Mouse (Mus musculus) thymus, adult 2 months (tissue): ENCODE results near the gene Olfr1145. TPM values are rescaled to one million over a fixed set of nuclear protein-coding genes. Genes with fewer than 3 reads are reported as not detected.

ENCODE experiments used
- DNase-seq: peaks from one replicate; pipeline ENCODE4 v3.0.0; 2021
- H3K27ac ChIP-seq: fragments of 200-500 bp; 2 replicates; pipeline ENCODE4 v1.5.1; 2012; ENCODE audit warnings: low read length, control low read depth; ENCODE audit not compliant: control insufficient read depth, insufficient read depth
- H3K27me3 ChIP-seq: fragments of 200-500 bp; 2 replicates; pipeline ENCODE4 v1.6.1; 2012; ENCODE audit warnings: mild to moderate bottlenecking, low read length, moderate library complexity, mixed read lengths; ENCODE audit not compliant: control insufficient read depth, insufficient read depth
- H3K36me3 ChIP-seq: fragments of 200-500 bp; 2 replicates; pipeline ENCODE4 v1.6.1; 2012; ENCODE audit warnings: mild to moderate bottlenecking, low read length, moderate library complexity; ENCODE audit not compliant: control insufficient read depth, insufficient read depth
- H3K4me1 ChIP-seq: fragments of 200-500 bp; replicated peaks from 2 replicates; pipeline ENCODE4 v1.6.1; 2012; ENCODE audit warnings: low read length; ENCODE audit not compliant: control insufficient read depth, insufficient read depth
- H3K4me3 ChIP-seq: fragments of 200-500 bp; 2 replicates; pipeline ENCODE4 v1.5.1; 2012; ENCODE audit warnings: mild to moderate bottlenecking, low read length, control low read depth, moderate library complexity; ENCODE audit not compliant: control insufficient read depth, insufficient read depth
- CTCF ChIP-seq: fragments of 200-500 bp; IDR thresholded peaks from 2 replicates; pipeline ENCODE4 v1.5.1; 2012; ENCODE audit warnings: mild to moderate bottlenecking, control low read depth, low read length, moderate library complexity, borderline replicate concordance; ENCODE audit not compliant: control insufficient read depth, poor library complexity, insufficient read depth; ENCODE audit errors: extremely low read depth
- POLR2A ChIP-seq: fragments of 200-500 bp; IDR thresholded peaks from 2 replicates; pipeline ENCODE4 v1.6.1; 2012; ENCODE audit warnings: mild to moderate bottlenecking, low read length, control low read depth, moderate library complexity; ENCODE audit not compliant: control insufficient read depth, poor library complexity, insufficient read depth; ENCODE audit errors: extremely low read depth
- WGBS: fragments of 180-500 bp; shearing (Covaris S2); methylation state at CpG from one replicate; pipeline ENCODE4 v1.1.7; 2018; 5-methylcytosine and 5-hydroxymethylcytosine counted together
- polyA plus RNA-seq: library from polyadenylated mRNA; depleted of rRNA; stranded (reverse); fragments of >200 nt; gene quantifications from 2 replicates; pipeline ENCODE4 v1.2.3, GENCODE M21; 2012; rRNA removed

Gene Olfr1145
- polyA plus RNA-seq, result not detected in 2 replicates

- no peaks in the 10 kb centered on the region for H3K36me3 ChIP-seq
- TF ChIP-seq CTCF (no peak), POLR2A (no peak)
- H3K4me3 ChIP-seq, result no peak within 1 kb of the TSS
- no peaks in the 10 kb centered on the region for H3K27me3 ChIP-seq
- no peak for DNase-seq
- WGBS, result 67% methylated on average over 1 of the region's 1 CpGs
- H3K27ac ChIP-seq, result no peak within 1 kb of the TSS
- no peaks in the 10 kb centered on the region for H3K4me1 ChIP-seq
These were observed at the start of gene Olfr1145 for GRCm38 (mm10) chr2:87809522-87809921. Olfr1145 (plus strand) TSS chr2:87809822.

DNA sequence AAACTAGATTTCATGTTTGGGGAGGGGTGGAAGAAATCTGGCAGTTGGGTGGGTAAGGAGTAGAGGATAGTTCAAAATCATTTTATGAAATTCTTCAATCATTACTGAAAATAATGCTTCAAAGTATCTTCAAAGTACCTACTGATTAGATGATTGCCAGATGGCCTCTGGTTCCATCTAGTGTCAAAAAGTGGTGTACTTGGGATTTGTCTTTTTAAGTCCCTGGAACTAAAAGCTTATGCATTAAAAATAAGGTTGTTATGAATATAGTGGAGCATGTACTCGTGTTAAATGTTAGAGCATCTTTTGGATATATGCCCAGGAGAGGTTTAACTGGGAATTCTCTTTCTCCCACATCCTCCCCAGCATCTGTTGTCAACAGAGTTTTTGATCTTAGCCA, 33.5 kb upstream of the Olfr1145 start:
- no peak overlapping the region for H3K4me3 ChIP-seq
- TF ChIP-seq CTCF, result no peak
- TF ChIP-seq POLR2A, result no peak
- 55% methylated on average over 1 of the region's 1 CpGs for WGBS
- no peak for DNase-seq
- H3K27ac ChIP-seq, result no peak overlapping the region
- no peaks in the 10 kb centered on the region for H3K27me3 ChIP-seq
- no peaks in the 10 kb centered on the region for H3K4me1 ChIP-seq
- no peaks in the 10 kb centered on the region for H3K36me3 ChIP-seq

- no peak within 1 kb of the TSS for H3K4me3 ChIP-seq
- no peak for DNase-seq
- TF ChIP-seq CTCF, result no peak
- H3K36me3 ChIP-seq, result no peaks in the 10 kb centered on the region
- 86% methylated on average over 4 of the region's 4 CpGs for WGBS
- no peaks in the 10 kb centered on the region for H3K27me3 ChIP-seq
- no peak within 1 kb of the TSS for H3K27ac ChIP-seq
- no peaks in the 10 kb centered on the region for H3K4me1 ChIP-seq
These were observed 30.4 kb upstream of the Olfr1145 start, which contains the start of gene Olfr152 for GRCm38 (mm10) chr2:87779183-87779582. Olfr152 (plus strand) TSS chr2:87779483.

DNA sequence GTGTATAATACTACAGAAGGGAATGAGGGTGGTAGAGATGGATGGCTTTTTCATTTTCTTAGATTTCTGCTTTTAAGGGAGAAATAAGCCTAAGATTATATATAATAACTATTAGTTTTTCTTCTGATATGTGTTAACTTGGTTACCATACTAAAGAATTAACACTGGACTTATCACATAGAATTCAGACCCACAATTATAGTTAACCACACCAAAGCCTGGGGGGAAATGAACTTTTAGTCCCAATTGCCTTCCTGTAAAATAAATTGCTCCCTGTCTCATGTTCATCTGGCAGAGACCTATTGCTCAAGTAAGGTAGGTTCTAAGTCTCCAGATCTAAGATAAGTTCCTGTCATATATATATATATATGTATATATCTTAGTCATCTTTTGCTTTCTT, 9.3 kb upstream of the Olfr1145 start, which contains the start of gene Olfr1143:
TSS of gene Olfr1143 (plus strand) at position 301 of the 400 bp plus-strand sequence.
- no peaks in the 10 kb centered on the region for H3K4me1 ChIP-seq
- DNase-seq, result no peak
- H3K27me3 ChIP-seq, result no peaks in the 10 kb centered on the region
- H3K4me3 ChIP-seq, result no peak within 1 kb of the TSS
- no peak within 1 kb of the TSS for H3K27ac ChIP-seq
- H3K36me3 ChIP-seq, result no peaks in the 10 kb centered on the region
- TF ChIP-seq CTCF (no peak), POLR2A (no peak)

- Histone ChIP-seq H3K27me3 (no peaks in the 10 kb centered on the region), H3K4me3 (no peak within 1 kb of the TSS), H3K36me3 (no peaks in the 10 kb centered on the region), H3K4me1 (no peaks in the 10 kb centered on the region), H3K27ac (no peak within 1 kb of the TSS)
- DNase-seq, result no peak
- no peak for TF ChIP-seq CTCF
- no peak for TF ChIP-seq POLR2A
- WGBS, result 91% methylated on average over 1 of the region's 1 CpGs
These were observed 20.6 kb downstream of the Olfr1145 start, which contains the start of gene Olfr1148 for GRCm38 (mm10) chr2:87830233-87830632. Olfr1148 (plus strand) TSS chr2:87830533.

DNA sequence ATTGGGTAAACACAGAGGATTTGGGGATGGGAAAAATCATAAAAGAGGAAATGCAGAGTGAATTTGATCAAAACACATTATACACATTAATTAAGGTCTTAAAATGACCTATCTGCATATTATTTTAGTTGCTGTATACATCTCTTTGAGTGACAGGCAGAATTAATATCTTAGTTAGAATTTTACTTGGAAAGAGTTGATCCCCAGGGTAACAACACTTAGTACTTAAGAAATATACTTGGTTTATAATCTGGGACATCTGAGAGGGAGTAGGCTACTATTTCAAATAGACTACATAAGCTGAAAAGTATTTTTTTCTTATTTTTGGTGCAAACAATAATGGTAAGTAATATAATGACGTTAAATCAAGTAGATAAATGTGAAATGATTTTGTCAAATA, 34.1 kb downstream of the Olfr1145 start, which contains the start of gene Olfr1150-ps1:
TSS of gene Olfr1150-ps1 (plus strand) at position 301 of the 400 bp plus-strand sequence.
- no peak for TF ChIP-seq POLR2A
- no peak for TF ChIP-seq CTCF

DNA sequence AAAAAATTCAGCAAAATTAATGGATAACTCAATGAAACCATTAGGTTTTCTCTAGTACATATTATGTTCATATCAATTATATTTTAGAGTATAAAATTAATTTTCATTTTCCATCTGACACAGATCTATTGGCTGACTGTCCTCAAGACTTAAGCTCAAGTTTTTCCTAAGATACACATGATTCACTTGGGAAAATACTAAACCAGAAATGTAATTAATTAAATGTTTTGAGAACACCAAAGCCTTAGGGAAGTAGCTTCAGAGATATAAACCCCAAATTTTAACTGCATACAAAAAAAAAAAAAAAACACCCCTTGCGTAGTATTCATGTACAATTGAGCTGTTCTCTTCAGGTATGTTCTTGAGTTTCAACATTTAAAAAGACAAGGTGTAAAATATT, 45.9 kb downstream of the Olfr1145 start, which contains the start of gene Olfr1151:
TSS of gene Olfr1151 (plus strand) at position 301 of the 400 bp plus-strand sequence.
- Histone ChIP-seq H3K4me1 (no peaks in the 10 kb centered on the region), H3K4me3 (no peak within 1 kb of the TSS), H3K27me3 (no peaks in the 10 kb centered on the region), H3K36me3 (no peaks in the 10 kb centered on the region), H3K27ac (no peak within 1 kb of the TSS)
- no peak for DNase-seq
- WGBS, result 82% methylated on average over 1 of the region's 1 CpGs
- TF ChIP-seq POLR2A, result no peak
- TF ChIP-seq CTCF, result no peak

More for the DNA sequence above, 34.1 kb downstream of the Olfr1145 start, which contains the start of gene Olfr1150-ps1:
- H3K36me3 ChIP-seq, result no peaks in the 10 kb centered on the region
- no peaks in the 10 kb centered on the region for H3K27me3 ChIP-seq
- H3K4me3 ChIP-seq, result no peak within 1 kb of the TSS
- 80% methylated on average over 1 of the region's 1 CpGs for whole genome bisulfite sequencing
- H3K27ac ChIP-seq, result no peak within 1 kb of the TSS
- DNase-seq, result no peak
- no peaks in the 10 kb centered on the region for H3K4me1 ChIP-seq

Other genes with a start within 250 kb of the Olfr1145 start
- not detected in 2 replicates for gene Olfr1129, start 235.9 kb upstream of the Olfr1145 start, polyA plus RNA-seq
- gene Olfr1130, start 203.6 kb upstream of the Olfr1145 start, polyA plus RNA-seq, result not detected in 2 replicates
- not detected in 2 replicates for gene Olfr1131, start 182.7 kb upstream of the Olfr1145 start, polyA plus RNA-seq
- not detected in 2 replicates for gene Olfr1132, start 172.3 kb upstream of the Olfr1145 start, polyA plus RNA-seq
- not detected in 2 replicates for gene Olfr1133, start 162.4 kb upstream of the Olfr1145 start, polyA plus RNA-seq
- not detected in 2 replicates for gene Olfr1134, start 151.4 kb upstream of the Olfr1145 start, polyA plus RNA-seq
- gene Olfr1135, start 136.2 kb upstream of the Olfr1145 start, polyA plus RNA-seq, result not detected in 2 replicates
- 0.40 TPM in 1 of 2 replicates, not detected in the other for gene Olfr1136, start 115.9 kb upstream of the Olfr1145 start, polyA plus RNA-seq
- not detected in 2 replicates for gene Olfr1137, start 96.6 kb upstream of the Olfr1145 start, polyA plus RNA-seq
- gene Olfr1138, start 69.8 kb upstream of the Olfr1145 start, polyA plus RNA-seq, result not detected in 2 replicates
- not detected in 2 replicates for gene Olfr1140, start 66.1 kb upstream of the Olfr1145 start, polyA plus RNA-seq
- not detected in 2 replicates for gene Olfr1141, start 55.8 kb upstream of the Olfr1145 start, polyA plus RNA-seq
- gene Olfr152, start 30.3 kb upstream of the Olfr1145 start, polyA plus RNA-seq, result not detected in 2 replicates
- gene Olfr1143, start 9.2 kb upstream of the Olfr1145 start, polyA plus RNA-seq, result not detected in 2 replicates
- not detected in 2 replicates for gene Olfr1148, start 20.7 kb downstream of the Olfr1145 start, polyA plus RNA-seq
- gene Olfr1150-ps1, start 34.2 kb downstream of the Olfr1145 start, polyA plus RNA-seq, result not detected in 2 replicates
- gene Olfr1151, start 46.0 kb downstream of the Olfr1145 start, polyA plus RNA-seq, result not detected in 2 replicates
- gene Olfr1152, start 56.7 kb downstream of the Olfr1145 start, polyA plus RNA-seq, result not detected in 2 replicates
- not detected in 2 replicates for gene Olfr1153, start 85.1 kb downstream of the Olfr1145 start, polyA plus RNA-seq
- not detected in 2 replicates for gene Olfr1154, start 95.3 kb downstream of the Olfr1145 start, polyA plus RNA-seq
- not detected in 2 replicates for gene Olfr1155, start 135.3 kb downstream of the Olfr1145 start, polyA plus RNA-seq
- not detected in 2 replicates for gene Olfr1156, start 143.3 kb downstream of the Olfr1145 start, polyA plus RNA-seq
- not detected in 2 replicates for gene Olfr1157, start 158.5 kb downstream of the Olfr1145 start, polyA plus RNA-seq
- not detected in 2 replicates for gene Olfr74, start 164.8 kb downstream of the Olfr1145 start, polyA plus RNA-seq
- not detected in 2 replicates for gene Olfr1158, start 180.3 kb downstream of the Olfr1145 start, polyA plus RNA-seq
- not detected in 2 replicates for gene Olfr1160, start 198.4 kb downstream of the Olfr1145 start, polyA plus RNA-seq
- not detected in 2 replicates for gene Olfr1161, start 213.0 kb downstream of the Olfr1145 start, polyA plus RNA-seq
- not detected in 2 replicates for gene Olfr73, start 227.9 kb downstream of the Olfr1145 start, polyA plus RNA-seq
- gene Olfr1162, start 241.3 kb downstream of the Olfr1145 start, polyA plus RNA-seq, result not detected in 2 replicates